Mouse (Mus musculus): ENCODE results near the gene Gm49711. TPM values are rescaled to one million over a fixed set of nuclear protein-coding genes. Genes with fewer than 3 reads are reported as not detected.

Gm49711 gene
- polyA plus RNA-seq, 1 experiment: 0.40 TPM

DNA sequence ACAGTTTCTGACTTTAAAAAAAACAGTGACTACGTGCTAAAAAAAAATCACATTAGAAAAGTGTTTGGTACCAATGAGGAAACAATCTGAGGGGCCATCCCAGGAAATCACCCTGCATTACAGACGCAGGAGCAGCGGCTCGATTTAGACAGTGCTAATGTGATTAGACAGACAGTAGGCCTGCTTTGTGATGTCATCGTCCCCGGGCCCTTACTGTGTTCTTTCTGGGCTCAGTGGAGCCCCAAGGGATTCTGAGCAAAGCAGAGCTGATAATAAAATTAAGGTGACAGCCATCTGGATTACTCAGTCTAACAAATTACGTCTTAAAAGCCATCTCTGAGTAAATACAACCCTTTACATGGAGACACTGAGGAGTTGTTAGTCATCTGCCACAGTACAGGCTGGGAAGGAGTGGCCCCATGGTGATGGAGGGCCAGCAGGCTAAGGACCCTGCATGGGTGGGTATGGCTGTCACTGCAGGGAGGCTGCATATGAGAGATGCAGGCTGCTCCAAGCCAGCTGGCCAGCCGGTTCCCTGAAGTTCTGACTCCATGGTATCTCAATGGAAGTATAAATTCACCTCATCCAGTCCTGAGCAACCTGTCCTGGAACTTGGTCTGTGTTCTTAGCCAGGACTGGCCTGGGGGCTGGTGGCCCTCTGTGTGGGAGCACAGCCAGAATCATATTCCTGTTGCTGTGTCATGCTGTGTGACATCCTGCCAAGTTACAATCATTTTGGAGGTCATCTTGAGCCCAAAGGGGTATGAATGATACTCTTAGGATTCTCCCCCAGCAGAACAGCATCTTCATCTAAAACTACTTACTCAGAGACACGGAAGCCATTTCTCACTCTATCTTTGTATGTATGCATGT is 59.5 kb downstream of the Gm49711 start:
- DNase-seq (ENCODE audit: extremely low spot score in 1 of 2, low spot score in 1 of 2): no peak

DNA sequence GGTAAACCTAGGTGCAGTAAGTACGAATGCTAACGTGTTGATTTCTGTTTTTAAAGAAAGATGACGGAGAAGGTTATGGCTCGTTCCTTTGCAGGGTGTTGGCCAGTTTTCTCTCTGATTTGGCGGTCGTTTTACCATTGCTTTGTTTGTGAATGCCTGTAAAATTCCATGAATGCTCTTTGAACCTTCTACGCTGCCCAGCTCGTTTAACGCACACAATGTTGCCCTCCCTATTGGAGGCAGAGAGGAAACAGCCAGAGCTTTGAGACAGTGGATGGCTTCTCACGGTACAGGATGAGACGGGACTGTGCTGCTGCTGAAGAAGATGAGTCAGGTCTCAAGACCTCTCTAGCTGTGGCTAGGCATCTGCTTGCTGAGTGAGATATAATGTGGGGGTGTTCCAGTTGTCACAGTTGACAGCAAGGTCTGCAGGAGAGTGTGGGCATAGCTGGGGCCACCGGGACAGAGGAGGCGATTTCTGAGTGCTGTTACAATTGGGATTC is 60.9 kb downstream of the Gm49711 start:
- no peak for DNase-seq (ENCODE audit: extremely low spot score in 1 of 2, low spot score in 1 of 2)

DNA sequence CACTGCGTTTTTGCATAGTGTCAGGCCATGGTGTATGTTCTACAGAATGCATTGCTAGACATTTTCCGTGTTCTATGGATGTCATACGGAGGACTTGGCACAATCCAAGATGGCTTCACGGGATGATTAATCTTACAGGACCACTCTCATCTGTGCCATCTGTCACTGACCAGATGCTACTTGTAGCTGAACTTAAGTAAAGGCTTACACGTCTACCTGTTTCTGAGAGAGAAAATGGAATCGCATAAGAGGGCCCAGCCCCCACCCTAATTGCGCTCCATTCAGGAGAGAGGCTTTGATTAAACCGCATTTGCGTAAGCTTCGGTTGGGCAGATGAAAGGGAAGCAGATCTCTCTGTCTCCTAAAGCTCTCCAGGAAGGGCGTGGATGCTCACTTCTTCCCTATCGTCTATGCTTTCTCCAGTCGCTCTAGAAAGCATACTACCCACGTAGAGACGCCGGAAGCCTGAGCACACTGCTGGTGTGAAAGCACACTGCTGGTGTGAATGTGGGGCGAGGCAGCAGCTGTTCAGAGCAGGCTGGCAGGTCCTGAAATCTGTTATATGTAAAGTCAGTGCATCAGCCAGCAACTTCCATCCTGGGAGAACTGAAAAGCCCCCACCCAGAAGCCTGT is 62.9 kb downstream of the Gm49711 start:
- peak in 1 of 2 experiments; percentile 59 for DNase-seq (ENCODE audit: extremely low spot score in 1 of 2, low spot score in 1 of 2)

DNA sequence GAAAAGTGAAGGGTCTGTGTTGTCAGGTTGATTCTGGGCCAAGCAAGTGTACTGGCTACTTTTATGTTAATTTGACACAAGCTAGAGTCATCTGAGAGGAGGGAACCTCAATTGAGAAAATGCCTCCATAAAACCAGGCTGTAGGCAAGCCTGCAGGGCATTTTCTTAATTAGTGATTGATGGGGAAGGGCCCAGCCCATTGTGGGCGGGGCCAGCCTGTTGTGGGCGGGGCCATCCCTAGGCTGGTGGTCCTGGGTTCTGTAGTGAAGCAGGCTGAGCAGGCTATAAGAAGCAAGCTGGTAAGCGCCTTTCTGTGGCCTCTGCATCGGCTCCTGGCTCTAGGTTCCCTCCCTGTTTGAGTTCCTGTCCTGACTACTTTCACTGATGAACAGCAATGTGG is 69.1 kb downstream of the Gm49711 start:
- no peak for DNase-seq (ENCODE audit: extremely low spot score in 1 of 2, low spot score in 1 of 2)

DNA sequence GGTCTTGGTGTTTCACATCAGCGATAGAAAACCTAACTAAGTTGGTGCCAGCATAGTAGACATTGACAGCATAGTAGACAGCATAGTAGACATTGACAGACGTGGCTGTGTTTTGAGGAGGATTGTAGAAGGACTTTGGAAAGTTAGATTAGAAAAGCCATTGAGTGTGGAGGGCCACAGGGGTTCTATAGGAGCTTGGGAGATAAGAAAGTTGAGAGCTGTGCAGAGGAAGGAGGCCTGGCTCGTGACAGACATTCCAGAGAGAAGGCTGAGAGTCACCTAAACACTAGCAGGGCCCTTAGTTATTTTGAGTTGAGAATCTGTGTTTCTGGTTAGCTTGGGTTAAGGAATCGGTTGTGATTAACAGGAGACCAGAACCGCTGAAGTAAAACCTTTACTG is 69.5 kb downstream of the Gm49711 start:
- no peak for DNase-seq (ENCODE audit: extremely low spot score in 1 of 2, low spot score in 1 of 2)

DNA sequence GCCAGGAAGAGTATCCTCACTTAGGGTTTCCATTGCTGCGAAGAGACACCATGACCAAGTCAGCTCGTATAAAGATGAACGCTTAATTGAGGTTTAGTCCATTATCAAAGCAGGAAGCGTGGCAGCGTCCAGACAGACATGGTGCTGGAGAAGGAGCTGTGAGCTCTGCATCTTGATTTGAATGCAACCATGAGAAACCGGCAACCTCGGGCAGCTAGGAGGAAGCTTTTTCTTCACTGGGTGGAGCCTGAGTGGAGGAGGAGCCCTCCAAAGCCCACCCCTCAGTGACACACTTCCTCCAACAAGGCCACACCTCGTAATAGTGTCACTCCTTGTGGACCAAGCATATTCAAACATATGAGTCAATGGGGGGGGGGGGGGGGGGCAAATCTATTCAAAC is 71.7 kb downstream of the Gm49711 start:
- DNase-seq (ENCODE audit: extremely low spot score in 1 of 2, low spot score in 1 of 2): no peak

DNA sequence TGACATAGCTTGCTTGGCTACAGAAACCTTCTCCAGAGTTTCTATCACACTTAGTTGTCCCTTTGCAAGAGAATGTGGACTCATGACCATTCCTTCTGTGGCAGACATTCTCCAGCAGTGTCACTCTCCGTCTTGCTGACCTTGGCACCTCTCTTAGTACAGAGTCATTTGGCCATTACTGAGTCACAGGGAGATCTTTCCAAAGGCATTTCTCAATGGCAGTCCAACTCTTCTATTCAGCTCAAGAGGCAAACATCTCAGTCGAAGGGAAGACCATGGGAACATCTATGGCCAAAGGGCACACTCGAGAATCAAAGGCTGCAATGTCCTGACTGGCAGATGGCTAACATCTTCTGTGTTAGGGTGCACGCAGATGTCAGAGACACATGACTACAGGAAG is 74.4 kb downstream of the Gm49711 start:
- no peak for DNase-seq (ENCODE audit: extremely low spot score in 1 of 2, low spot score in 1 of 2)

DNA sequence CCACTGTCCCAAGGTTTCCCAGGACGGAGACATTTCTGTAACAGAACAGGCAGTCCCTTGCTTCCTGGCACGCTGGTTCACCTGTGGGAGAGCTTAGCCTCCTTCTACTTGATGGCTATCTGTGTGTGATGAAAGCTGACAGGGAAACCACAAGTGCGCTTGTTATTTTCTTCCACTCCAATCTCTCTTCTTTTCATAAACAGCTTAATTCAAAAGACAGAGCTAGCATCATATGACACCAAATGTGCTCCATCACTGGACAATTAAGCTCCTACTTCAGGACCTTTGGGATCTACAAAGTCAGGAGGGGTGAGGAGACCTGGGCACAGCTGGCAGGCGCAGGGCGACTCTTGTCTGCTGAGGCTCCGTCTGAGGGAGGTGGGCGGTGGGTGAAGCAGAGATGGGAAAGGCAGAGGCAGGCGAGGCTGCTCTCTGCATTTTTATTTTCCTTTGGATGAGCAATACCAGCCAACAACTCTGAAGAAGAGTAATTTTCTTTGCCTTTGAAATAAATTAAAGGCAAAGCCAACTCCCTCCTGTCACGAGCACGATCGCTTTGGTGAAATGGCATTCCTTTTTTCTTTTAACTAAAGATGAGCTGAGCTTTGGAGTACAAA is 76.1 kb downstream of the Gm49711 start:
- DNase-seq (ENCODE audit: extremely low spot score in 1 of 2, low spot score in 1 of 2): peak in 1 of 2 experiments; percentile 61

DNA sequence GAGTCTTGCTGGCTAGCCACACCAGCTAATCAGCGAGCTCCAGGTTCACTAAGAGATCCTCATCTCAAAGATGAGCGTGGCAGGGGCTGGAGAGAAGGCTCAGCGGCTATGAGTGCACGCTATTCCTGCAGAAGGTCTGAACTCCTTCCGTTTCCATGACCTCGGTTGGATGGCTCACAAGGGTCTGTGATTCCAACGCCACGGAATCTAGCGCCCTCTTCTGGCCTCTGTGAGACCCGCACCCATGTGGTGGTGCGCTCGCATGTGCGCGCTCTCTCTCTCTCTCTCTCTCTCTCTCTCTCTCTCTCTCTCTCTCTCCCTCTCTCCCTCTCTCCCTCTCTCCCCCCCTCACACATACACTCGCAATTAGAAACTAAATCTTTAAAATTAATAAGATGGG is 78.2 kb downstream of the Gm49711 start:
- no peak for DNase-seq (ENCODE audit: extremely low spot score in 1 of 2, low spot score in 1 of 2)

DNA sequence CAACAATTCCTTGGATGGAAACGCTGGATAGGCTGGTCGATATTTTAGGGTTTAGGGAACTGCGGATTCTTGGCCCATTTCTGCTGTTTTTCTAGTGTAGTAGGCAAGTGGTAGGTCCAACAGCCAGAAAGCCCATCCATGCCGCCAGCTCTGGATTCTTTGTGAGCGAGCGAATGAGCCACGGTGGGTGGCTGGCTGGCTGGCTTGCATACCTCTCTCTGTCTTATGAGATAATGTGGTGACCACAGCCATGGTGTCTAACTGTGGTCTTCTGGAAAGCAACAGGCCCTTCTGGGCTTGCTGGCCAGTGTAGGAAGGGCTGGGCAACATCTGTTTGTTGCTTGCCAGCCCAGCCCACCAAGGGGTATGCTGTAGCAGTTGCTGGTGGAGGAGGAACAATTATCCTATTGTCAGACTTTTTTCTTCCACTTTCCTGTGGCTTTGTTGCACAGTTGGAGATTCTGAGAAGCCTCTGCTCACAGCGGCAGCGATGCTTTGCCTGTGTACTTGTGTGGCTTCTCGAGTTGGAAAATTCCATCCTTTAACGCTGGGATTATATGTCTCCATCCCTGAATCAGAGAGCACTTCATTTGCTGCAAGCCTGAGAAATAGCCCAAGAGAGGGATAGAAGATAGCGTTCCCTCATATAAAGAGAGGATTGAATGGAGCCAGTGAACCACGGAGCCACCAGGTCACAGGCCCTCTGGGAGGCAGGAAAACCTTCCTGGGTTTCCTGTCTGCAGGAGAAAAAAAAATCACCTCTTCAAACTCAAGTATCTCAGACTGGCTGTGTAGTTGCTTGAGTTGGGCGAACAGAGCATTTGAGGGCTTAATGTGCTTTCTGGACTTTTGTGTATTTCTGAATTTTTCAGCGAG is 81.5 kb downstream of the Gm49711 start:
- DNase-seq (ENCODE audit: extremely low spot score in 1 of 2, low spot score in 1 of 2): no peak

DNA sequence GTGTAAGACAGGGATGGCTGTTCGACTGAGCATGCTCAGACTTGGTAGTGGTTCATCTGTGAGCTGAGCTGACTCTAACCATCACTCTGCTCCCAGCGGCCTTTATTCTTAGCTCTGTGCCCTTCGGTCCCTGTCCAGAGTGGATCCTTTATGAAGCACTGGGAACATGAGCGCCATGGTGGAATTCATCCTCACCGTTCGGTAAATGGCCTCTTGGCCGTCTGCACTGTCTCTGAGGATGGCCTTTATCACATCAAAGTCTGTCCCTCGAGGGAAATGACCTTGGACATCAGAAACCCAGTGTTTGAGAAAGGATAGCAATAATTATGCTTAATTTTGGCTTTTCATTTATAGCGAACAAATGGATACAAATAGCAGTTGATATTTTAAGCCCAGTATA is 82.2 kb downstream of the Gm49711 start:
- no peak for DNase-seq (ENCODE audit: extremely low spot score in 1 of 2, low spot score in 1 of 2)

DNA sequence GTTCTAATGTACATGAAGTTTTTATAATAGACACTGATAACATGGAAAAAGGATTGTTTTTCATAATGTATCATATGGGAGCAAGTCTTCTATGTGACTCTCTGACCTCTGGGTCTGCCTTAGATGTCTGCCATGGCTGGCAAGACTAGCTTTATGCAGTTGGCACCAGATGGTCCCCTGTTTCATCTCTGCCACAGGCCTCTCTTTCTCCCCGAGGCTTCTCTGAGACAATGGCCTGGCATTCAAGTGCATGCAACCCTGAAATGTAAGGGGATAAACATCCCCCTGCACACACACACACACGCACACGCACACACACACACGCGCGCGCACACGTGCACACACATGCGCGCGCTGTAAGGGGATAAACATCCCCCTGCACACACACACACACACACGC is 82.9 kb downstream of the Gm49711 start:
- DNase-seq (ENCODE audit: extremely low spot score in 1 of 2, low spot score in 1 of 2): no peak

DNA sequence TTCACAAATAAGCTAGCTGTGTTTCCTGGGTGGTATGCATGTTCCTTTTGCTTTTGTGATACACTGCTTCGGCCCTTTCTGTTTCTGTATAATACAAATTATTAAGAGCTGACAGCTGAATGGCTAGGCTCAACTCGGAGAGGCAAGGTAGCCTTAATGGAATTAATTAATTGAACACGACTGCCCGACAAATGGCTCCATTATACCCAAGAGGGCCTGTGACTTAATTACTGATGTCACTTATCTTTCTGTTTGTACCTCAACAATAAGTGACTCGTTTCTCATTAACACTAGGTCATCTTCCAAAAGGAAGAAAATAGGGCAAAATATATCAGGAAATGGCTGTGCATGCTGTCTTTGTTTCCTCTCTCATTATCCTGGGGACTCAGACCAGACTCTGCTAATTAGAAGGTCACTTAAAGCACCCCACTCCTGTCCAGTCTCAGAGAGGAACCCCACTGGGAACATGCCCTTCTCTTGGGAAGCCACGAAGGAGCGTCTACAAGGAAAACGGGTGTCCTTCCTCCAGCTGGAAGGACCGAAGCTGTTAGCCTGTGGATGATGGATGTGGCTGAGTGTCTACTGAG is 84.4 kb downstream of the Gm49711 start:
- DNase-seq (ENCODE audit: extremely low spot score in 1 of 2, low spot score in 1 of 2): no peak

DNA sequence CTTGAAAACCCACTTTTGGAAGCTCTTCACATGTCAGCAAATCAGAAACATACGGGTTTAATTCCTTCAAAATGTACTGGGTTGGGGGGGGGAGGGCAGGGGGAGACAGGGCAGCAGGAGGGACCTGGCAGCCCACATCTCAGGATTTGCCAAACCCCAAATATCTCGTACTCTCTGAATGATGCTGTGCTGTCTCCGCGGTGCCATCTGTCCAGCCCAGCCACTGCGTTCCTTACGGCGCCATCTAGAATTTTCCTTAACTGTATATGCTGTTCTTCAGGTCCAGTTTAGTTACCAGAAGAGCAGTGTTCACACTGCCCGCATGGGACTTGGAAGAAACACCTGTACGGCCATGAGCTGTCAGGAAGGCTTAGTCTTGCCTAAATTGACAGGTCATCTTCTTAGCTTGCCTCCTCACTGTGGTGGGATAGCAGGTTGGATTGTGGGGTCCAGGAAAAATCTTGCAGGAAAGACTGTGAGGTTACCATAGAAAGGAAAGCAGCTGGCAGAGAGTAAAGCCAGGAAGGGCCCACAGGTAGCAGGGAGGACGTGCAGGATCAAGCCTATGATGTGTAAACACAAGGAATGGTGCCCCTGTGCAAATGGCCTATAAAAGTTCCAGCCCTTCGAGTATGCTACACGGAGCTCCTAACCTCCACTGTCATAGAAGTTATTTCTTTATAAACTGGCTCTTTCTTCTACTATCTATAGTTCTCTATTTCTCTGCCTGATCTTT is 89.7 kb downstream of the Gm49711 start:
- no peak for DNase-seq (ENCODE audit: extremely low spot score in 1 of 2, low spot score in 1 of 2)

DNA sequence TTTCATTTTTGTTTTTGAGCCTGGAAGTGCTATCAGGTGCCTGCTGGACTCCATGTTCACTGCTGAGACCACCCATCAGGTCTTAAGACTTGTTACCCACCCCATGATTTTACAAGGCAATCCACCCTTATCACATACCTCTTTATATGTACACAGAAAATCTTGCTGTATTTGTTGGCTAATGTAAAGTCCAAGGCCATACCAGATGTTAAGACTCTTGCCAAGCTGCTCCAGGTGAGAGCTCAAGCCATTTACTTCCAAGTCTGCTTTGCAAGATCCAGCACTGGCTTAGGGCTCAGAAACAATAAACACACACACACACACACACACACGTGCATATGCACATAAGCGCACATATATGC is 90.2 kb downstream of the Gm49711 start:
- no peak for DNase-seq (ENCODE audit: extremely low spot score in 1 of 2, low spot score in 1 of 2)

DNA sequence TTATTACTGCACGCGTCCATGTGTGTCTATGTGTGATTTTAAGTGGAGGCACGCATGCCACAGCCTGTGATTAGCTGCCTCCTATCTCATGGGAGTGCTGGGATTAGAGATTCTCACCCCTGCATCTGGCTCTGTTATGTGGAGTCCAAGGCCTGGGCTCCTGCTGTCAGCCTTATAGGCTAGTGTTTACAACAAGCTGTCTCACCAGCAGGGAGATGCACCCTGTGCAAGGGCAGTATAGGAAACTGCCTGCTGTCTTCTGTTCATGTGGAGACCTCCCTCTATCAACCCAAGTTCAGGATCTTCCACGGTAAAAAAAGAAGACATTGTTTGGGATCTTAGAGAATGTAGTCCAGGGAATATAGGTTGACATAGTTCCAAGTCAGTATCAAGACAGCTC is 92.9 kb downstream of the Gm49711 start:
- no peak for DNase-seq (ENCODE audit: extremely low spot score in 1 of 2, low spot score in 1 of 2)

DNA sequence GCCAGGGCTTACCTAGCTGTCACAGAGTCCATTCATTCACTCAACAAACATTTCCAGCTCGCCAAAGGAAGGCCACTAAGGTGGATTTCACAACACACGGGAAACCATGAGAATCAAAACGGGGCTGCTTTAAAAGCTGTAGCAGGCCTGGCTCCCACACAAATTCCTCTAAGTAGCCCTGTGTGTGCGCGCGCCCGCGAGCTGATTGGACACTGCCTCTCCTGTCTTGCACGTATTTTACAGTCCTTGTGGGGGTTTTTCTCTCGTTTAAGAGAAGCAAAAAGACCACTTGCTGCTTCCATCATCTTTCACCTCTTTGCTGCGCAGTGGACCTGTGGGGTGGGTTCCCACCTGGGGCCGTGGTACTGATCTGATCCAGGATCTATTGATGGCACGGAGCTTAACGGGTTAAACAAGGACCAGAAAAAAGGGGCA is 99.9 kb downstream of the Gm49711 start:
- peak; percentile 26 to 57 for DNase-seq (ENCODE audit: extremely low spot score in 1 of 2, low spot score in 1 of 2)

DNA sequence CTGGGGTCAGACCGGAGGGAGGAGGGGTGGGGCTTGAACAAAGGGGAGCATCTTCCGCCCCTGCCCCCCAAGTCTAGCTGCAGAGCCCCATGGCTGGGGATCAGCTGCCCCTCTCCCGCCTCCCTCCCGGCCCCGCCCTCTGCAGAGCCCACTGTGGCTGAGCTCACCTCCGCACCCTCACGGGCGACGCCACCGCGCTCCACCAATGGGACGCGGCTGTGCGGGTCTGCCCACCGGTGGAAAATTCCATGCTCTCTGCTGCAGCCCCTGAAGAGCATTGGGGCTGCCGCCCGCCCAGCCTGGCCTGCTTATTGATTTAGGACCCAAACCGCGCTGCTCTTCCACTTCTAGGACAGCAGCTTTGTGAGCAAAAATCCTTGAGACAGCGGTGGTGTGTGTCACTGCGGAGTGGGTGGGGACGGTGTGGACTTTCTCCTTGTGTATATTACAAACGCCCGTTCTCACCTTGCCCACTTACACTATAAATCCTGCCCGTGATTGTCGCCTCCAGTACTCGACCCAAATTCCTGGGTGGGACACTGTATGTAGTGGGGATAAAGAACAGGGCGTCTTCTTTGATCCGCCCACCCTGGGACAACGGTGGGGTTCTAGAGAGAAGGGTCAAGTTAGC is 100.5 kb downstream of the Gm49711 start:
- DNase-seq (ENCODE audit: extremely low spot score in 1 of 2, low spot score in 1 of 2): peak; percentile 54 to 76

DNA sequence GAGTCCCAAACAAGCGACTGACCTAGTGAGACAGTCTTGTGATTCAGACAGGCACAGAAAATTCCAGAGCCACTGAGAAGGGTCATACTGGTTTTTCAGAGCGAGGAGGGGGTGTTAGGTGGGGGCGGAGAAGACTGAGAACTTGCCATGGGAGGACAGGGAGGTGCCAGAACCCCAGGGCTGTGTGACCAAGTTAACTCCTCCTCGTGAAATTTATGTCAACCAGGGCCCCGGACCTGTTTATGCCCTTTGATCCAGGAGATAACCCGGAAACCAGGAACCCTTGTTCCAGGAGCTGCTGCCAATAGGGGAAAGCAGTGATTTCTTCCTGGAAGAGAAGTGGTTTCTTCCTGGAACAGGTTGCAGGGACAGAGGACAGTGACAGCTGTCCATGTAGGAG is 101.0 kb downstream of the Gm49711 start:
- DNase-seq (ENCODE audit: extremely low spot score in 1 of 2, low spot score in 1 of 2): no peak

Data from frontal cortex, adult 2 months (tissue).